Mouse (Mus musculus) kidney, embryonic 16.5 days (tissue): ENCODE measurements around the gene Ptpn7. TPM values are rescaled to one million over a fixed set of nuclear protein-coding genes. Genes with fewer than 3 reads are reported as not detected.
"Not testable (repeated sequence)": the region's sequence is repeated elsewhere in the genome, so short reads cannot be mapped to it uniquely, and the experiment has no call there.

Source experiments
- ATAC-seq: fragments of 200-750 bp; cut with Nextera tagmentation; 2 replicates; pipeline ENCODE4 v1.8.0; 2017; ENCODE audit warnings: moderate TSS enrichment; ENCODE audit not compliant: low FRiP score, low TSS enrichment
- H3K27ac ChIP-seq: fragments of 300-500 bp; sonication (generic); 2 replicates; pipeline ENCODE4 v1.5.1; 2014; ENCODE audit warnings: low read length
- H3K27me3 ChIP-seq: fragments of 300-500 bp; sonication (generic); 2 replicates; pipeline ENCODE4 v1.6.1; 2014; ENCODE audit warnings: low read length, control low read depth, mixed read lengths; ENCODE audit not compliant: insufficient read depth
- H3K36me3 ChIP-seq: fragments of 300-500 bp; sonication (generic); 2 replicates; pipeline ENCODE4 v1.6.1; 2014; ENCODE audit warnings: low read length, control low read depth, mixed read lengths; ENCODE audit not compliant: insufficient read depth
- H3K4me1 ChIP-seq: fragments of 300-500 bp; sonication (generic); 2 replicates; pipeline ENCODE4 v1.6.1; 2014; ENCODE audit warnings: low read length, control low read depth, mixed read lengths; ENCODE audit not compliant: insufficient read depth
- H3K4me2 ChIP-seq: fragments of 300-500 bp; sonication (generic); replicated peaks from 2 replicates; pipeline ENCODE4 v1.6.1; 2014; ENCODE audit warnings: low read depth, low read length
- H3K4me3 ChIP-seq: fragments of 300-500 bp; sonication (generic); 2 replicates; pipeline ENCODE4 v1.5.1; 2014; ENCODE audit warnings: mild to moderate bottlenecking, low read length
- H3K9ac ChIP-seq: fragments of 300-500 bp; sonication (generic); replicated peaks from 2 replicates; pipeline ENCODE4 v1.6.1; 2014; ENCODE audit warnings: low read length
- H3K9me3 ChIP-seq: fragments of 300-500 bp; sonication (generic); 2 replicates; pipeline ENCODE4 v1.6.1; 2016; ENCODE audit warnings: low read length, control low read depth
- WGBS: fragments of 180-500 bp; shearing (Covaris S2); extraction: QIAGEN DNeasy Blood & Tissue Kit; methylation state at CpG from one replicate; pipeline ENCODE4 v1.1.7; 2014; 5-methylcytosine and 5-hydroxymethylcytosine counted together
- polyA plus RNA-seq: library from polyadenylated mRNA; unstranded; fragments of >200 nt; fragmentation: Nextera tagmentation; extraction: Ambion mirVana; gene quantifications from 2 replicates; pipeline ENCODE4 v1.2.1, GENCODE M21; 2015

Gene Ptpn7
- polyA plus RNA-seq, 1 experiment from 2014 or later = 1.6 TPM

DNA sequence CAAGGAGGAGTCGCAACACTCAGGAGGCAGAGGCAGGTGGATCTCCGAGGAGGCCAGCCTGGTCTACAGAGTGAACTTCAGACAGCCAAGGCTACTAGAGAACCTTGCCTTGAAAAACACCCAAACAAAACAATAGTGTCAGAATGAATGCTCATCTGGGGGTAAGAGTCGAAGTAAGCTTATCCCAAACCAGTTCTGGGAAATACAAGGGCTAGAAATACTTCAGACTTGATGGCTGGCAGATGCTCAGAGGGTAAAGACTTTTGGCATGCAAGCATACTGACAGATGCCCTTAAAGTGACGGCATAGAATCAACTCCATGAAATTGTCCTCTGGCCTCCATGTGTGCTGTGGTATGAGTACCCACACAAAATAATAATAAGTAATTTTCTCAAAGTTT lies 56.7 kb downstream of the Ptpn7 start:
- Histone ChIP-seq H3K9ac (no peak overlapping the region), H3K4me3 (no peak overlapping the region), H3K9me3 (no peaks in the 10 kb centered on the region), H3K4me1 (no peaks in the 10 kb centered on the region), H3K27ac (no peak overlapping the region), H3K4me2 (no peak overlapping the region), H3K36me3 (no peaks in the 10 kb centered on the region), H3K27me3 (no peaks in the 10 kb centered on the region)
- no peak for ATAC-seq
- WGBS = 89% methylated on average over 4 of the region's 4 CpGs

- WGBS = 80% methylated on average over 5 of the region's 5 CpGs
- H3K36me3 ChIP-seq, H3K4me2 ChIP-seq, ATAC-seq, H3K27ac ChIP-seq, H3K4me3 ChIP-seq, H3K27me3 ChIP-seq, H3K9me3 ChIP-seq, H3K9ac ChIP-seq: not testable (repeated sequence)
- peaks cover 10% of the 10 kb centered on the region for H3K4me1 ChIP-seq
These were observed 61.8 kb downstream of the Ptpn7 start for GRCm38 (mm10) chr1:135194335-135194734.

Other genes starting within 250 kb of the Ptpn7 start
- 5.4 and 6.1 TPM in 2 replicates for gene Ppp1r12b, start 176.8 kb upstream of the Ptpn7 start, polyA plus RNA-seq
- 39.7 and 40.2 TPM in 2 replicates for gene Ube2t, start 170.1 kb upstream of the Ptpn7 start, polyA plus RNA-seq
- 0.76 and 0.77 TPM in 2 replicates for gene Lgr6, start 27.4 kb upstream of the Ptpn7 start, polyA plus RNA-seq
- gene Arl8a, start 14.1 kb downstream of the Ptpn7 start, polyA plus RNA-seq = 42.9 and 46.7 TPM in 2 replicates
- 0.10 TPM in 1 of 2 replicates, not detected in the other for gene Gpr37l1, start 35.0 kb downstream of the Ptpn7 start, polyA plus RNA-seq
- gene Elf3, start 125.9 kb downstream of the Ptpn7 start, polyA plus RNA-seq = 41.8 and 44.1 TPM in 2 replicates
- 89.8 and 91.8 TPM in 2 replicates for gene Rnpep, start 151.4 kb downstream of the Ptpn7 start, polyA plus RNA-seq
- 201 and 206 TPM in 2 replicates for gene Timm17a, start 181.1 kb downstream of the Ptpn7 start, polyA plus RNA-seq
- gene Lmod1, start 192.1 kb downstream of the Ptpn7 start, polyA plus RNA-seq = 1.8 and 2.9 TPM in 2 replicates
- 47.1 and 50.8 TPM in 2 replicates for gene Shisa4, start 242.5 kb downstream of the Ptpn7 start, polyA plus RNA-seq